Comparison of ENCODE assay signal across 20 mouse cellular contexts in the genomic region with DNA sequence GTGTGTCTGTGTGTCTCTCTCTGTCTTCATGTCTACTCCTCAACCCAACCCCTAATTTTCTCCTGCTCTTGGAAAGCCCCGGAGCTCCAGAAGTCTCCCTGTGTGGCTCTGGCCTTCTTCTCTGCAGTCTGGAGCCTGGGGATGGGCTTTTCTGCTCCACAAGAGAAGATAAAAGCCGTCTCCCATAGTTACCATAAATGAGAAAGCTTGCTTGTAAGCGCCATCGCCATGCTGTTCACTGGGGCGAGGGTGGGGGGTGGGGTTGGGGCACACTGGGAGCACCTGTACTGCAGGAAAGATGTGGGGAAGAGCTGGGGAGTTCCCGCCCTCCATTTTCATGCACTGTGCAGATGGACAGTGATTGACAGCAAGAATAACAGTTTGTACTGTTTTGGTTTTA.
DNase-seq lines count a peak whose midpoint lies in the region; ATAC-seq and TF ChIP-seq lines count a peak whose summit lies in the region.
"Had no signal": no experiment of that assay in that cellular context is flagged by ENCODE, and none has a peak within 500 bp of the region (broad histone marks: within the 10 kb centered on the region; RNA-seq: fewer than 3 reads in every experiment).

No protein-coding gene starts in this region.

- no peak for TF ChIP-seq RAD21 in CH12.LX (IDR thresholded peaks at IDR 0.05; ENCODE audit: low read depth, low read length)

- no peaks in the 10 kb centered on the region for H3K36me3 ChIP-seq in forebrain, embryonic 12.5 days (replicated peaks)
- no peaks in the 10 kb centered on the region for H3K36me3 ChIP-seq in forebrain, embryonic 16.5 days (ENCODE audit: control insufficient read depth, insufficient read depth)
- H3K36me3 ChIP-seq in midbrain, embryonic 10.5 days, result no peaks in the 10 kb centered on the region
- H3K36me3 ChIP-seq in midbrain, embryonic 11.5 days (ENCODE audit: control insufficient read depth, insufficient read depth, low read length), result no peaks in the 10 kb centered on the region
- no peaks in the 10 kb centered on the region for H3K36me3 ChIP-seq in CH12.LX (replicated peaks in 1 of 2; ENCODE audit: control insufficient read depth in 1 of 2, insufficient read depth in 1 of 2, low read length in 1 of 2)
- no peaks in the 10 kb centered on the region for H3K36me3 ChIP-seq in midbrain, embryonic 16.5 days (ENCODE audit: control insufficient read depth, insufficient read depth, low read length)
- H3K36me3 ChIP-seq in heart, embryonic 11.5 days (ENCODE audit: control insufficient read depth, insufficient read depth, low read length), result no peaks in the 10 kb centered on the region
- H3K36me3 ChIP-seq: embryonic facial prominence, embryonic 12.5 days; heart, embryonic 15.5 days had no signal

- no peak for TF ChIP-seq POLR2A in CH12.LX (IDR thresholded peaks at IDR 0.05; ENCODE audit: low read depth, low read length)

- in situ Hi-C loops in CH12.LX (cut with MboI; ENCODE audit: low pct_ligation_motif_present, low pct_unique_long_range_greater_than_20kb, low sequenced_read_pairs), result no loop called here

- H3K27ac ChIP-seq in forebrain, embryonic 12.5 days, result no peak overlapping the region
- H3K27ac ChIP-seq in forebrain, embryonic 16.5 days (ENCODE audit: low read length), result no peak overlapping the region
- H3K27ac ChIP-seq in midbrain, embryonic 10.5 days (replicated peaks), result peak overlapping the region; percentile 49; the same call in 1 of the 2 replicates
- no peak overlapping the region for H3K27ac ChIP-seq in midbrain, embryonic 11.5 days (ENCODE audit: low read depth, low read length)
- no peak overlapping the region for H3K27ac ChIP-seq in CH12.LX (ENCODE audit: insufficient read depth, low read depth)
- H3K27ac ChIP-seq in midbrain, embryonic 16.5 days (ENCODE audit: low read length), result no peak overlapping the region
- no peak overlapping the region for H3K27ac ChIP-seq in heart, embryonic 11.5 days (ENCODE audit: low read depth, low read length)
- H3K27ac ChIP-seq: embryonic facial prominence, embryonic 12.5 days; heart, embryonic 15.5 days had no signal

- peak; percentile 17 for DNase-seq in midbrain, embryonic 10.5 days (ENCODE audit: low spot score)
- no peak for DNase-seq in midbrain, embryonic 11.5 days (ENCODE audit: low spot score, missing footprints)
- DNase-seq in CH12.LX (ENCODE audit: extremely low read depth), result peak; percentile 34
- no peak for DNase-seq in left cerebral cortex, adult 8-10 months (ENCODE audit: low spot score in 2 of 2)
- DNase-seq: adrenal gland, postnatal 10 days; B cell, adult 2 months; cerebellum, adult 11-12 months; cerebellum, adult 9-10 months; cerebellum, postnatal 25 days; gastrocnemius, postnatal 36 days; heart, adult 11 months; heart, postnatal 14 days had no signal

- no peak overlapping the region for H3K4me3 ChIP-seq in forebrain, embryonic 12.5 days (replicated peaks)
- H3K4me3 ChIP-seq in forebrain, embryonic 16.5 days (replicated peaks; ENCODE audit: low read length), result no peak overlapping the region
- H3K4me3 ChIP-seq in midbrain, embryonic 10.5 days, result no peak overlapping the region
- no peak overlapping the region for H3K4me3 ChIP-seq in midbrain, embryonic 11.5 days (ENCODE audit: low read depth, low read length)
- H3K4me3 ChIP-seq in CH12.LX (replicated peaks in 1 of 3; ENCODE audit: low read depth in 2 of 3, low read length in 2 of 3, poor library complexity in 1 of 3), result no peak overlapping the region
- no peak overlapping the region for H3K4me3 ChIP-seq in midbrain, embryonic 16.5 days (ENCODE audit: low read depth, low read length)
- no peak overlapping the region for H3K4me3 ChIP-seq in heart, embryonic 11.5 days (ENCODE audit: low read depth, low read length)
- H3K4me3 ChIP-seq: embryonic facial prominence, embryonic 12.5 days; heart, embryonic 15.5 days had no signal

- TF ChIP-seq CTCF in CH12.LX (conservative IDR thresholded peaks at IDR 0.05 in 1 of 2, IDR thresholded peaks at IDR 0.05 in 1 of 2; ENCODE audit: low read depth in 2 of 2, low read length in 2 of 2), result no peak

- no peaks in the 10 kb centered on the region for H3K27me3 ChIP-seq in forebrain, embryonic 12.5 days
- no peaks in the 10 kb centered on the region for H3K27me3 ChIP-seq in forebrain, embryonic 16.5 days (replicated peaks; ENCODE audit: control insufficient read depth, insufficient read depth, low read length)
- H3K27me3 ChIP-seq in midbrain, embryonic 10.5 days (ENCODE audit: low read depth, poor library complexity, severe bottlenecking), result no peaks in the 10 kb centered on the region
- no peaks in the 10 kb centered on the region for H3K27me3 ChIP-seq in midbrain, embryonic 11.5 days (ENCODE audit: control insufficient read depth, insufficient read depth, low read length)
- no peaks in the 10 kb centered on the region for H3K27me3 ChIP-seq in CH12.LX (replicated peaks)
- no peaks in the 10 kb centered on the region for H3K27me3 ChIP-seq in midbrain, embryonic 16.5 days (ENCODE audit: control insufficient read depth, insufficient read depth, low read depth, low read length)
- H3K27me3 ChIP-seq in heart, embryonic 11.5 days (ENCODE audit: control insufficient read depth, insufficient read depth, low read length), result no peaks in the 10 kb centered on the region
- H3K27me3 ChIP-seq: embryonic facial prominence, embryonic 12.5 days; heart, embryonic 15.5 days had no signal

- no peaks in the 10 kb centered on the region for H3K9me3 ChIP-seq in forebrain, embryonic 12.5 days
- H3K9me3 ChIP-seq in forebrain, embryonic 16.5 days (ENCODE audit: control insufficient read depth, low read length), result no peaks in the 10 kb centered on the region
- H3K9me3 ChIP-seq in midbrain, embryonic 10.5 days (replicated peaks), result no peaks in the 10 kb centered on the region
- no peaks in the 10 kb centered on the region for H3K9me3 ChIP-seq in midbrain, embryonic 11.5 days (ENCODE audit: control insufficient read depth, low read length)
- no peaks in the 10 kb centered on the region for H3K9me3 ChIP-seq in CH12.LX (replicated peaks; ENCODE audit: low read length)
- H3K9me3 ChIP-seq in midbrain, embryonic 16.5 days (replicated peaks; ENCODE audit: control insufficient read depth, low read length, poor library complexity, severe bottlenecking), result no peaks in the 10 kb centered on the region
- H3K9me3 ChIP-seq in heart, embryonic 11.5 days (replicated peaks; ENCODE audit: control insufficient read depth, low read length), result no peaks in the 10 kb centered on the region
- H3K9me3 ChIP-seq: embryonic facial prominence, embryonic 12.5 days; heart, embryonic 15.5 days had no signal

- WGBS in forebrain, embryonic 12.5 days, result 47% methylated on average over 6 of the region's 6 CpGs
- WGBS in forebrain, embryonic 16.5 days, result 30% methylated on average over 6 of the region's 6 CpGs
- 46% methylated on average over 6 of the region's 6 CpGs for WGBS in midbrain, embryonic 10.5 days
- WGBS in midbrain, embryonic 11.5 days, result 41% methylated on average over 6 of the region's 6 CpGs
- 19% methylated on average over 6 of the region's 6 CpGs for WGBS in midbrain, embryonic 16.5 days
- 73% methylated on average over 6 of the region's 6 CpGs for WGBS in heart, embryonic 11.5 days (ENCODE audit: insufficient replicate concordance)

- H3K9ac ChIP-seq in forebrain, embryonic 12.5 days, result no peak overlapping the region
- H3K9ac ChIP-seq in forebrain, embryonic 16.5 days (replicated peaks; ENCODE audit: low read depth, low read length), result no peak overlapping the region
- no peak overlapping the region for H3K9ac ChIP-seq in midbrain, embryonic 11.5 days (ENCODE audit: low read length)
- no peak overlapping the region for H3K9ac ChIP-seq in CH12.LX (ENCODE audit: insufficient read depth, low read depth)
- H3K9ac ChIP-seq in midbrain, embryonic 16.5 days (ENCODE audit: low read depth, low read length), result no peak overlapping the region
- H3K9ac ChIP-seq in heart, embryonic 11.5 days (ENCODE audit: low read depth, low read length), result no peak overlapping the region
- H3K9ac ChIP-seq: embryonic facial prominence, embryonic 12.5 days; heart, embryonic 15.5 days had no signal

- ATAC-seq in forebrain, embryonic 12.5 days (ENCODE audit: low FRiP score), result peak; percentile 27; the same call in 1 of the 2 replicates
- no peak for ATAC-seq in forebrain, embryonic 16.5 days
- no peak for ATAC-seq in midbrain, embryonic 11.5 days (ENCODE audit: low FRiP score)
- 0 out of 2 replicates have a peak, but pooled peaks have one; percentile 22 for ATAC-seq in midbrain, embryonic 16.5 days
- ATAC-seq in heart, embryonic 11.5 days (replicated peaks; ENCODE audit: insufficient number of reproducible peaks, low FRiP score, low TSS enrichment), result no peak
- ATAC-seq: CD4-positive, CD25-positive, alpha-beta regulatory T cell, adult 4 months; hindbrain, embryonic 16.5 days had no signal

- H3K4me1 ChIP-seq in forebrain, embryonic 12.5 days, result peaks cover 7% of the 10 kb centered on the region
- H3K4me1 ChIP-seq in forebrain, embryonic 16.5 days (replicated peaks; ENCODE audit: control insufficient read depth, insufficient read depth, low read length), result 0 out of 2 replicates have a peak, but pooled peaks cover 2% of the 10 kb centered on the region
- H3K4me1 ChIP-seq in midbrain, embryonic 10.5 days, result peaks cover 12% of the 10 kb centered on the region
- no peaks in the 10 kb centered on the region for H3K4me1 ChIP-seq in midbrain, embryonic 11.5 days (ENCODE audit: control insufficient read depth, insufficient read depth, low read length)
- peaks cover 3 to 67% of the 10 kb centered on the region in 2 experiments for H3K4me1 ChIP-seq in CH12.LX (ENCODE audit: control insufficient read depth in 1 of 2, insufficient read depth in 2 of 2)
- peaks cover 5% of the 10 kb centered on the region; the same call in 1 of the 2 replicates for H3K4me1 ChIP-seq in midbrain, embryonic 16.5 days (ENCODE audit: control insufficient read depth, insufficient read depth, low read length)
- no peaks in the 10 kb centered on the region for H3K4me1 ChIP-seq in heart, embryonic 11.5 days (ENCODE audit: control insufficient read depth, insufficient read depth, low read length)
- H3K4me1 ChIP-seq: heart, embryonic 15.5 days had no signal

- dilution Hi-C loops in CH12.LX (cut with MboI; ENCODE audit: extremely low pct_ligation_motif_present, extremely low pct_unique_long_range_greater_than_20kb, low sequenced_read_pairs), result no loop called here

- no peaks in the 10 kb centered on the region for H3K79me2 ChIP-seq in CH12.LX (replicated peaks; ENCODE audit: control insufficient read depth, extremely low read depth, insufficient read depth, poor library complexity, severe bottlenecking)

- TF ChIP-seq EP300 in CH12.LX (IDR thresholded peaks at IDR 0.05; ENCODE audit: low read length), result no peak

- no peak overlapping the region for H3K4me2 ChIP-seq in forebrain, embryonic 12.5 days
- H3K4me2 ChIP-seq in forebrain, embryonic 16.5 days (ENCODE audit: low read length), result no peak overlapping the region
- H3K4me2 ChIP-seq in midbrain, embryonic 11.5 days, result no peak overlapping the region
- peak overlapping the region; percentile 53; the same call in 1 of the 2 replicates for H3K4me2 ChIP-seq in CH12.LX (ENCODE audit: insufficient read depth, low read depth, poor library complexity, severe bottlenecking)
- H3K4me2 ChIP-seq in midbrain, embryonic 16.5 days (ENCODE audit: low read length), result no peak overlapping the region
- no peak overlapping the region for H3K4me2 ChIP-seq in heart, embryonic 11.5 days
- H3K4me2 ChIP-seq: embryonic facial prominence, embryonic 12.5 days; heart, embryonic 15.5 days had no signal

Comparison
In these comparisons a context has a peak if more than half of its experiments do, and no peak if none do; other contexts are left out.
1. ATAC-seq: peak in forebrain, embryonic 12.5 days (single experiment) and midbrain, embryonic 16.5 days (single experiment); none in forebrain, embryonic 16.5 days (single experiment), midbrain, embryonic 11.5 days (single experiment) and heart, embryonic 11.5 days (single experiment).
2. DNase-seq: peak in midbrain, embryonic 10.5 days (single experiment) and CH12.LX (single experiment); none in midbrain, embryonic 11.5 days (single experiment) and left cerebral cortex, adult 8-10 months (0 of 2).